Mouse (Mus musculus) midbrain, embryonic 12.5 days (tissue): ENCODE measurements around the gene Ctse. TPM values are rescaled to one million over a fixed set of nuclear protein-coding genes. Genes with fewer than 3 reads are reported as not detected.

Experiments used
- ATAC-seq: fragments of 200-750 bp; cut with Nextera tagmentation; 2 replicates; pipeline ENCODE4 v1.8.0; 2017; ENCODE audit warnings: low read depth, moderate TSS enrichment, moderate library complexity; ENCODE audit not compliant: low FRiP score
- H3K27ac ChIP-seq: fragments of 300-500 bp; sonication (generic); replicated peaks from 2 replicates; pipeline ENCODE4 v1.5.1; 2016; ENCODE audit warnings: mild to moderate bottlenecking
- H3K27me3 ChIP-seq: fragments of 300-500 bp; sonication (generic); 2 replicates; pipeline ENCODE4 v1.6.1; 2016; ENCODE audit warnings: mild to moderate bottlenecking
- H3K36me3 ChIP-seq: fragments of 300-500 bp; sonication (generic); 2 replicates; pipeline ENCODE4 v1.6.1; 2016
- H3K4me1 ChIP-seq: fragments of 300-500 bp; sonication (generic); 2 replicates; pipeline ENCODE4 v1.6.1; 2016
- H3K4me2 ChIP-seq: fragments of 300-500 bp; sonication (generic); replicated peaks from 2 replicates; pipeline ENCODE4 v1.6.1; 2016; ENCODE audit warnings: mild to moderate bottlenecking, moderate library complexity
- H3K4me3 ChIP-seq: fragments of 300-500 bp; sonication (generic); 2 replicates; pipeline ENCODE4 v1.5.1; 2016; ENCODE audit warnings: mild to moderate bottlenecking
- H3K9ac ChIP-seq: fragments of 300-500 bp; sonication (generic); replicated peaks from 2 replicates; pipeline ENCODE4 v1.6.1; 2016; ENCODE audit warnings: mild to moderate bottlenecking, moderate library complexity
- H3K9me3 ChIP-seq: fragments of 300-500 bp; sonication (generic); 2 replicates; pipeline ENCODE4 v1.6.1; 2016; ENCODE audit warnings: mild to moderate bottlenecking
- WGBS: fragments of 180-500 bp; shearing (Covaris S2); methylation state at CpG from one replicate; pipeline ENCODE4 v1.1.7; 2016; 5-methylcytosine and 5-hydroxymethylcytosine counted together
- polyA plus RNA-seq: library from polyadenylated mRNA; unstranded; fragments of >200 nt; fragmentation: Nextera tagmentation; extraction: Ambion mirVana; gene quantifications from 2 replicates; pipeline ENCODE4 v1.2.1, GENCODE M21; 2016

Ctse gene
- polyA plus RNA-seq, 1 experiment from 2014 or later: 0.26 TPM

GRCm38 (mm10) chr1:131712386-131712785 lies 74.3 kb downstream of the Ctse start:
- no peaks in the 10 kb centered on the region for H3K9me3 ChIP-seq
- no peak overlapping the region for H3K4me2 ChIP-seq
- H3K27ac ChIP-seq: no peak overlapping the region
- ATAC-seq: peak; percentile 38; the same call in 1 of the 2 replicates
- no peaks in the 10 kb centered on the region for H3K36me3 ChIP-seq
- H3K27me3 ChIP-seq: no peaks in the 10 kb centered on the region; the same call in 1 of the 2 replicates
- no peak overlapping the region for H3K4me3 ChIP-seq
- 40% methylated on average over 2 of the region's 2 CpGs for WGBS
- H3K4me1 ChIP-seq: no peaks in the 10 kb centered on the region
- no peak overlapping the region for H3K9ac ChIP-seq

- WGBS: 67% methylated on average over 20 of the region's 20 CpGs
- Histone ChIP-seq H3K27ac (no peak overlapping the region), H3K4me1 (no peaks in the 10 kb centered on the region), H3K4me3 (no peak overlapping the region), H3K9ac (no peak overlapping the region), H3K4me2 (no peak overlapping the region), H3K36me3 (no peaks in the 10 kb centered on the region), H3K9me3 (no peaks in the 10 kb centered on the region), H3K27me3 (no peaks in the 10 kb centered on the region; the same call in 1 of the 2 replicates)
- no peak for ATAC-seq
These were observed 76.6 kb downstream of the Ctse start for GRCm38 (mm10) chr1:131714388-131715337.

GRCm38 (mm10) chr1:131718952-131719694 lies 81.0 kb downstream of the Ctse start:
- H3K27ac ChIP-seq: no peak overlapping the region
- H3K27me3 ChIP-seq: no peaks in the 10 kb centered on the region
- no peak overlapping the region for H3K9ac ChIP-seq
- H3K4me1 ChIP-seq: peaks cover 9% of the 10 kb centered on the region; the same call in 1 of the 2 replicates
- no peak for ATAC-seq
- no peaks in the 10 kb centered on the region for H3K36me3 ChIP-seq
- H3K4me2 ChIP-seq: no peak overlapping the region
- 53% methylated on average over 16 of the region's 16 CpGs for WGBS
- H3K9me3 ChIP-seq: no peaks in the 10 kb centered on the region
- H3K4me3 ChIP-seq: no peak overlapping the region

- no peak for ATAC-seq
- Histone ChIP-seq H3K36me3 (no peaks in the 10 kb centered on the region), H3K9ac (no peak overlapping the region), H3K4me3 (no peak overlapping the region), H3K27ac (no peak overlapping the region), H3K27me3 (no peaks in the 10 kb centered on the region), H3K9me3 (no peaks in the 10 kb centered on the region), H3K4me1 (peaks cover 9% of the 10 kb centered on the region; the same call in 1 of the 2 replicates), H3K4me2 (no peak overlapping the region)
- WGBS: 98% methylated on average over 3 of the region's 3 CpGs
These were observed 83.9 kb downstream of the Ctse start for GRCm38 (mm10) chr1:131721989-131722388.

- Histone ChIP-seq H3K9me3 (no peaks in the 10 kb centered on the region), H3K36me3 (no peaks in the 10 kb centered on the region), H3K4me1 (peaks cover 9% of the 10 kb centered on the region; the same call in 1 of the 2 replicates), H3K4me2 (no peak overlapping the region), H3K9ac (no peak overlapping the region), H3K4me3 (no peak overlapping the region), H3K27ac (no peak overlapping the region), H3K27me3 (no peaks in the 10 kb centered on the region)
- whole genome bisulfite sequencing: 33% methylated on average over 4 of the region's 4 CpGs
- ATAC-seq: no peak
These were observed 85.4 kb downstream of the Ctse start for GRCm38 (mm10) chr1:131723549-131723948.

Other genes with a start within 250 kb of the Ctse start
- 18.9 and 19.9 TPM in 2 replicates for gene Srgap2, start 111.0 kb upstream of the Ctse start, polyA plus RNA-seq
- gene Fam72a, start 110.4 kb upstream of the Ctse start, polyA plus RNA-seq: 4.1 TPM in 2 replicates
- not detected in 2 replicates for gene Avpr1b, start 39.1 kb upstream of the Ctse start, polyA plus RNA-seq
- 0.62 and 0.93 TPM in 2 replicates for gene Rab7b, start 50.4 kb downstream of the Ctse start, polyA plus RNA-seq
- gene Slc26a9, start 105.7 kb downstream of the Ctse start, polyA plus RNA-seq: not detected in 2 replicates
- 0.18 and 0.82 TPM in 2 replicates for gene Pm20d1, start 159.1 kb downstream of the Ctse start, polyA plus RNA-seq
- gene Slc41a1, start 189.2 kb downstream of the Ctse start, polyA plus RNA-seq: 13.3 and 13.9 TPM in 2 replicates
- 10.0 and 13.8 TPM in 2 replicates for gene Rab29, start 228.9 kb downstream of the Ctse start, polyA plus RNA-seq